Mouse (Mus musculus): Measurements from ENCODE around the gene Cenpb. TPM values are rescaled to one million over a fixed set of nuclear protein-coding genes. Genes with fewer than 3 reads are reported as not detected.

Gene Cenpb
- polyA plus RNA-seq, 1 experiment = 130 TPM

DNA sequence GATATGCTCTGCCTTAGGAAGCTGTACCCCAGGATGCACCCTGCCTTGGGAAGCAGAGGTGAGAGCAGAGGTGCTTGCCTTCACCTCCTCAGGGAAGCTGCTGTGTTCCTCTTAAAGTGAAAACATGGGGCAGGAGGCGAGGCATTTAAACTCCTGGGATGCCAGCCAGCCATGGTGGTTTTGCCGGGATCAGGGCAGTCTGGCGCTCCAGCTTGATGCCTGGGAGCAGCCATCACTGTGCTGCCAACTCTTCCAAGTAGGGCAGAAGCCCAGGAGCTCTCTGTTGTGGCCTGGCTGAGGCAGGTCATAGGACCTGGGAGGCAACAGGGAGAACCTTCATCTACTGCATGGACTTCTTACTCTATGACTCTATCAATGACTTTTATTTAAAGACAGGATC lies 21.4 kb upstream of the Cenpb start:
- H3ac ChIP-seq (ENCODE audit: control insufficient read depth, insufficient read length) = no peak overlapping the region
- no peak overlapping the region for H3K4me3 ChIP-seq
- TF ChIP-seq MAX (IDR thresholded peaks at IDR 0.05; ENCODE audit: low read depth) (no peak), POLR2AphosphoS2 (IDR thresholded peaks at IDR 0.05; ENCODE audit: insufficient read length, low read depth) (peak; percentile 78)
- no peak overlapping the region for H3K4me2 ChIP-seq (ENCODE audit: low read depth)
- H3K27me3 ChIP-seq (ENCODE audit: control insufficient read depth, insufficient read depth, insufficient read length) = no peaks in the 10 kb centered on the region
- H3K36me3 ChIP-seq (ENCODE audit: control insufficient read depth, insufficient read depth) = peaks cover 37% of the 10 kb centered on the region
- H3K79me2 ChIP-seq (ENCODE audit: control insufficient read depth, insufficient read depth) = no peaks in the 10 kb centered on the region

DNA sequence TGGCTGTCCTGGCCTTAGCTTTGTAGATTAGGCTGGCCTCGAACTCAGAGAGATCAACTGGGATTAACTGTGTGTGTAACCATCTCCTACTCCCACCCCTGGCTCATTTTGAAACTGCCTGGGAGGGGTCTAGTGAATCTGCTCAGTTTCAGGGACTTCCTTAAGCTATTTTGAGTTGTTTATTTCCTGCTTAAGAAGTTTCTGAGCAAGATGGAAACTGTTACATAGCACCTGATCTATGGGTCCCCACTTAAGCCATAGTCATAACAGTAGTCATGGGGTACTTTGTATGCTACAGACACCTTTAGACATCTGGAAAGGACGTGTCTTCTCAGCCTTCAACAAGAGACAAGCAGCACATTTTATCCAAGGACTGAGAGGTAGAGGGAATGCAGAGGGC lies 20.8 kb upstream of the Cenpb start:
- no peaks in the 10 kb centered on the region for H3K27me3 ChIP-seq (ENCODE audit: control insufficient read depth, insufficient read depth, insufficient read length)
- H3K4me3 ChIP-seq = no peak overlapping the region
- H3K79me2 ChIP-seq (ENCODE audit: control insufficient read depth, insufficient read depth) = no peaks in the 10 kb centered on the region
- no peak overlapping the region for H3K4me2 ChIP-seq (ENCODE audit: low read depth)
- no peak overlapping the region for H3ac ChIP-seq (ENCODE audit: control insufficient read depth, insufficient read length)
- H3K36me3 ChIP-seq (ENCODE audit: control insufficient read depth, insufficient read depth) = peaks cover 39% of the 10 kb centered on the region
- no peak for TF ChIP-seq SRF (IDR thresholded peaks at IDR 0.05; ENCODE audit: control insufficient read depth, insufficient read length, low read depth)
- no peak for TF ChIP-seq CEBPB (IDR thresholded peaks at IDR 0.05; ENCODE audit: insufficient read depth, poor library complexity, severe bottlenecking)
- no peak for TF ChIP-seq MYOD1 (IDR thresholded peaks at IDR 0.05; ENCODE audit: control insufficient read depth in 1 of 3, insufficient read length in 2 of 3, low read depth in 2 of 3)
- TF ChIP-seq POLR2AphosphoS2 (IDR thresholded peaks at IDR 0.05; ENCODE audit: insufficient read length, low read depth) = no peak
- no peak for TF ChIP-seq MAX (IDR thresholded peaks at IDR 0.05; ENCODE audit: low read depth)
- TF ChIP-seq TCF3 (IDR thresholded peaks at IDR 0.05; ENCODE audit: insufficient read length, low read depth) = no peak
- no peak for TF ChIP-seq USF1 (IDR thresholded peaks at IDR 0.05; ENCODE audit: low read depth)
- no peak for TF ChIP-seq REST (IDR thresholded peaks at IDR 0.05; ENCODE audit: insufficient read depth, insufficient read length)
- no peak for TF ChIP-seq TCF12 (IDR thresholded peaks at IDR 0.05; ENCODE audit: insufficient read depth, poor library complexity, severe bottlenecking)
- TF ChIP-seq E2F4 (IDR thresholded peaks at IDR 0.05; ENCODE audit: insufficient read depth) = no peak
- TF ChIP-seq POLR2A (IDR thresholded peaks at IDR 0.05; ENCODE audit: insufficient read length, low read depth) = no peak
- TF ChIP-seq MYOG (IDR thresholded peaks at IDR 0.05; ENCODE audit: control insufficient read depth in 1 of 3, insufficient read depth in 1 of 3, insufficient read length in 2 of 3, low read depth in 2 of 3) = no peak

DNA sequence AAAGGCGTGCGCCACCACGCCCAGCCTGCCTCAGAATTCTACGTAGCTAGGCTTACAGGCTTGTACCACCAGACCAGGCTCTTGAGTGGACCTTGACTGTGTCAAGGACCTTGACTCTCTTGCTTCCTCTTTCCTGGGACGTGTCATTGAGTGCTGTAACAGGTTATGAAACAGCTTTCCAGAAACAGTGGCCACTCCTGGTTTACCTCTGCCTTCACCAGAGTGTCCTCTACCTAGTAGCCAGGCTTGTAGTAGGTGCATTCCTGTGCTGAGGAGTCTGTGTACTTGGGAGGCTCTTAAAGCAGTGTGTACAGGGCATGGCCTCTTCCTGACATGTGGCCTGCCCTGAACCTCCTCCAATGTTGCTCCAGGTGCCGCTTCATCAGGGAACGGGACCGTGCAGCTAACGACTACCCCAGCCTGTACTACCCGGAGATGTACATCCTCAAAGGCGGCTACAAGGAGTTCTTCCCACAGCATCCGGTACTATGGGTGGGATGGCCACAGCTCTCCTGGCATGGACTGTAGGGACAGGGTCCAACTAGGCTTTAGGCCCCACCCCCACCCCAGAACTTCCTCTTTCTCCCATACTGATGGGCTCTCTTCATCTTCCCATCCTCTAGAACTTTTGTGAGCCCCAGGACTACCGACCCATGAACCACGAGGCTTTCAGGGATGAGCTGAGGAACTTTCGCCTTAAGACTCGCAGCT lies 16.9 kb upstream of the Cenpb start:
- Histone ChIP-seq H3K79me2 (ENCODE audit: control insufficient read depth, insufficient read depth) (no peaks in the 10 kb centered on the region), H3K27me3 (ENCODE audit: control insufficient read depth, insufficient read depth, insufficient read length) (no peaks in the 10 kb centered on the region), H3K4me3 (no peak overlapping the region), H3ac (ENCODE audit: control insufficient read depth, insufficient read length) (no peak overlapping the region), H3K4me2 (ENCODE audit: low read depth) (no peak overlapping the region), H3K36me3 (ENCODE audit: control insufficient read depth, insufficient read depth) (peaks cover 70% of the 10 kb centered on the region)
- TF ChIP-seq USF1 (IDR thresholded peaks at IDR 0.05; ENCODE audit: low read depth) (no peak), MAX (IDR thresholded peaks at IDR 0.05; ENCODE audit: low read depth) (no peak), TCF3 (IDR thresholded peaks at IDR 0.05; ENCODE audit: insufficient read length, low read depth) (no peak), CEBPB (IDR thresholded peaks at IDR 0.05; ENCODE audit: insufficient read depth, poor library complexity, severe bottlenecking) (no peak), REST (IDR thresholded peaks at IDR 0.05; ENCODE audit: insufficient read depth, insufficient read length) (no peak), TCF12 (IDR thresholded peaks at IDR 0.05; ENCODE audit: insufficient read depth, poor library complexity, severe bottlenecking) (no peak), MYOG (IDR thresholded peaks at IDR 0.05; ENCODE audit: control insufficient read depth in 1 of 3, insufficient read depth in 1 of 3, insufficient read length in 2 of 3, low read depth in 2 of 3) (no peak), SRF (IDR thresholded peaks at IDR 0.05; ENCODE audit: control insufficient read depth, insufficient read length, low read depth) (no peak), E2F4 (IDR thresholded peaks at IDR 0.05; ENCODE audit: insufficient read depth) (no peak), POLR2A (IDR thresholded peaks at IDR 0.05; ENCODE audit: insufficient read length, low read depth) (no peak), MYOD1 (IDR thresholded peaks at IDR 0.05; ENCODE audit: control insufficient read depth in 1 of 3, insufficient read length in 2 of 3, low read depth in 2 of 3) (no peak), POLR2AphosphoS2 (IDR thresholded peaks at IDR 0.05; ENCODE audit: insufficient read length, low read depth) (no peak)

GRCm38 (mm10) chr2:131191005-131191390 lies 11.1 kb upstream of the Cenpb start:
- H3K27me3 ChIP-seq (ENCODE audit: control insufficient read depth, insufficient read depth, insufficient read length) = no peaks in the 10 kb centered on the region
- peaks cover 21% of the 10 kb centered on the region for H3K79me2 ChIP-seq (ENCODE audit: control insufficient read depth, insufficient read depth)
- H3K4me2 ChIP-seq (ENCODE audit: low read depth) = no peak overlapping the region
- H3K36me3 ChIP-seq (ENCODE audit: control insufficient read depth, insufficient read depth) = peaks cover 36% of the 10 kb centered on the region
- H3K4me3 ChIP-seq = no peak overlapping the region
- TF ChIP-seq REST (IDR thresholded peaks at IDR 0.05; ENCODE audit: insufficient read depth, insufficient read length) (no peak), TCF3 (IDR thresholded peaks at IDR 0.05; ENCODE audit: insufficient read length, low read depth) (no peak), POLR2AphosphoS2 (IDR thresholded peaks at IDR 0.05; ENCODE audit: insufficient read length, low read depth) (no peak), MYOG (IDR thresholded peaks at IDR 0.05; ENCODE audit: control insufficient read depth in 1 of 3, insufficient read depth in 1 of 3, insufficient read length in 2 of 3, low read depth in 2 of 3) (no peak), USF1 (IDR thresholded peaks at IDR 0.05; ENCODE audit: low read depth) (no peak), SRF (IDR thresholded peaks at IDR 0.05; ENCODE audit: control insufficient read depth, insufficient read length, low read depth) (no peak), POLR2A (IDR thresholded peaks at IDR 0.05; ENCODE audit: insufficient read length, low read depth) (no peak), MAX (IDR thresholded peaks at IDR 0.05; ENCODE audit: low read depth) (no peak), MYOD1 (IDR thresholded peaks at IDR 0.05; ENCODE audit: control insufficient read depth in 1 of 3, insufficient read length in 2 of 3, low read depth in 2 of 3) (no peak), CEBPB (IDR thresholded peaks at IDR 0.05; ENCODE audit: insufficient read depth, poor library complexity, severe bottlenecking) (no peak), TCF12 (IDR thresholded peaks at IDR 0.05; ENCODE audit: insufficient read depth, poor library complexity, severe bottlenecking) (no peak), E2F4 (IDR thresholded peaks at IDR 0.05; ENCODE audit: insufficient read depth) (no peak)
- no peak overlapping the region for H3ac ChIP-seq (ENCODE audit: control insufficient read depth, insufficient read length)

Data from myocyte (in vitro differentiated cells).